Mouse (Mus musculus) layer of hippocampus, adult 8-10 months (tissue): Measurements from ENCODE around the gene Myh10. TPM values are rescaled to one million over a fixed set of nuclear protein-coding genes. Genes with fewer than 3 reads are reported as not detected.

Source experiments
- DNase-seq, 2 experiments: peaks; one replicate each; pipeline ENCODE4 v3.0.0; 2022; ENCODE audit warnings: low spot score in 2 of 2
- total RNA-seq, 4 experiments: library from RNA; stranded (reverse); gene quantifications; 2 replicates each; pipeline ENCODE4 v1.2.4; 2022

Myh10 gene
- total RNA-seq = 100 to 1,000 TPM; 139 to 165 (median 152) TPM

DNA sequence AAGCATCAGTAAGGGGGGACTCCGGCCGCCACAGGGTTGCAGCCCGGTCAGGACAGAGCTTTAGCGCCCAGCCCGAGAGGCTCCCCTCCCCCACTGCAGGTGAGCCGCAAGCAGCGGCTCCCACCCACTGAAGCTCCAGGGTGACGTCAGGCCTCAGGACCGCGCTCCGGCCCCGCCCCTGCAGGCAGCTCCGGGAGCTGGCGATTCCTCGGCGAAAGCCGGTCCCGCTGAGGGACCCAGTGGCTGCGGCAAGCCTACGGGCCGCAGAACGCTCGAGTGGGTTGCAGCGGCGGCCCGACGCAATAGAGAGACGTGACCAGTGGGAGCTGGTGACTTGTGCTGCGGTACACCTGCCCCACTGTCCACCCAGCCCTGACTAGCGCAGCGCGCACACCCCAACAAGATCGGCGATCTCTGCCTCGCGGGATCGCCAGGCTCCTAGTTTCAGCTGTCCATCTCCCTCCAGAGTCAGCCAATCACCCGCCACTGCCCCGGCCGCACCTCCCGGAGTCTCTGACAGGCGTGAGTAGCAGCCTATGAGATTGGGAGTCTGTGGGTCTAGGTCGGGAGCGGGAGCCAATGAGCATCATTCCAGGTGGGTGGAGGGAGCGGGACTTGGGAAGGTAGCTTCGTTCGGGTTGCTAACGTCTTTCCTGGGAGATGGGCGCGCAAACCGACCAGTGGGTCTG, at the start of gene Myh10:
Gene Myh10, plus strand, starts transcription at position 239 of the 689 bp plus-strand sequence.
- peak; percentile 99 for DNase-seq

DNA sequence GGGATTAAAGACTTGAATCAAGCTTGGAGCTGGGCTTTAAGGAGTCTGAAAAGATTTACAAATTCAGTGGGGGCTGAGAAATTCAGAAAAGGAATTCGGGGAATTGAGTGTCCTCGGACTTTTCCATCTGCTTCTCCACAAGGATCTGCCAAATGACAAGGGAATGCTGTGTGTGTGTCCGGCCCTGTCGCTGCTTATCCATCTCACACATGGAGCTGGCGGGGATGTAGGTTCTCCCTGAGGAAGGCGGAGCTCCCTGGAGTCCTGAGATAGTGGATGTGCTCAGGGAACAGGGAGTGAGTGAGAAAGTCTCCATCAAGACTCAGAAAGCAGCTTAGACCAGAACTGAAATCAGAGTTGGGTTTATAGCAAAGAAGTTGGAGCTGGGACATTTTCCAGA, 46.6 kb upstream of the Myh10 start:
- DNase-seq = no peak

DNA sequence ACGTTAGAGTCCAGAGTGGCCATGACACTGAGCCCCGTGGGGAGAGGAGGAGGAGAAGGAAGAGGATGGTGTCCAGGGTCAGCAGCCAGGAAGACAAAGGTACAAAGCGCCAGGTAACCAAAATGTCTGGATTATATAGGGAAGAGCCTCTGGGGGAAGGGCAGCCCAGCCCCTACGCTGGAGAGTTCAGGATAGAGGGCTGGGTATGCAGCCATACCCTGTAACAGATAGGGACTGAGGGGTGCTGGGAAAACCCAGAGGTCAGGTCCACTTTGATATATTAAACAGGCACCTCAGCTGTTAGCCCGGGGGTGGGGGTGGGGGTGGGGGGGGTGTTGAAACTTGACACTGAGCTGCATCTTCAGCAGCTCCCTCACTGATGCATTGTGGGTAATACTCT, 43.6 kb upstream of the Myh10 start:
- no peak for DNase-seq

DNA sequence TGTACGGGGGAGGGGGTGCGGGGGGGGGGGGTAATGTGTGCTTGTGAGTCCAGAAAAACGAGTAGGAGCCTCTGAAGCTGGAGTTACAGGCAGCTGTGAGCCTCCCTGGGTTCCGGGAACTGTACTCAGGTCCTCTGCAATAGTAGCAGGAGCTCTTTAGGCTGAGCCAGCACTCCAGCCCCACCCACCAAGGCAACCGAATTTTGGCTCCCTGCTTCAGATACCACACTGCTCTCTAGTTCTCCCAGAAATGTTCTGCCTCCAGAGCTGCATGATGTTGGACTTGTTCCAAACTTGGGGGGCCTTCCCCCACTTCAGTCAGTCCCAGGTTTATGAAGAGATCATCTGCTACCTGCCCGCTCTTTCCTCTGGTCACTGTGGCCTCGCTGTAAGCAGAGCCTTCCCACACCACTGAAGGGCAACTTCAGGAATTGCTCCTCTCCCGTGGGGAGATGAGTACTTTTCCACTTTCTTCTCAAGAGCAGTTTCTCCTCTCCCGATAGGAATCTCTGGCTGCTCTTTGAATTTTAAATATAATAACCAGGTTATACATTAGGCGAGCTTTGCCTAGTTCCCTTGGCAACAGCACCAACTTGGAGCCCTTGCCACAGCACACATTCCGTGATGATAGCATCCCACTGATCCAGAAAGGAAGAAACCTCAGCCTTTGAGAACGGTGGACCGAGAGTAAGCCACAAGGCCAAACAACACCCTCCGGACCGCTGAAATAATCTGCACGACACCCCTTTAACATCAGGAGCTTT, 42.8 kb upstream of the Myh10 start:
- DNase-seq = no peak

DNA sequence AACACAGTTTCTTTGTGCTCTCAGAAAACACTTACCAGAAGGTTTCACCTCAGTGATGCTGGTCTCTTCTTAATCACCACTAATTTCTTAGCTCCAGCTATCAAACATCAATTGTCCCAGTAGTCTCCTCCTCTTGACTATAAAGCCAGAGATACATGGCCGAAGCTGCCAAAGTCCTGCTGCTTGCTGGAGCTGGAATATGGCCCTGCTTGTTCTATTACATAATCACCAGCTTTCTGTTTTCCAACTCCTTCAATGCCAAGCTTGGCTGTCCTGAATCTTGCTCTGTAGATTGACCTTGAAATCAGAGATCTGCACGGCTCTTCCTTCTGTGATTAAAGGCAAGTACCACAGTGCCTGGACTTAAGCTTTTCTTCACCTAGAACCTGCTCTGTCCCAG, 39.8 kb upstream of the Myh10 start:
- no peak for DNase-seq

DNA sequence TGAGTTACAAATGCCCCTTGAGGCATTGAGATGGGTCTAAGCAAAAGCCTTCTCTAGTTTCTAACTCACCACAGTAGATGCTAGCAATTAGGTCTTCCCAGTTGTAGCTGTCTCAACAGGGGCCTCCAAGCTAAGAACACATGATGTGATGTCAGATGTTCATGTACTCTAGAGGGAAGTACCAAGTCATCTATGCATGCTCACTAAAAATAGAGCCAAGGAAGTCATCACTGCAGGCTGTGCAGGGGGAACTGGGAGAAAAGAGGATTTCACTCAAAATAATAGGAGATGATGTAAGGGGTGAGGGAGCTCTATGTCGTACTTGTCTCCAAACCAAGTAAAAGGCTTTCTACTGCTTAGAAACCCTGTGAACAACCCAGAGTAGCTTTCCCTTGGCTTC, 35.8 kb upstream of the Myh10 start:
- DNase-seq = no peak

DNA sequence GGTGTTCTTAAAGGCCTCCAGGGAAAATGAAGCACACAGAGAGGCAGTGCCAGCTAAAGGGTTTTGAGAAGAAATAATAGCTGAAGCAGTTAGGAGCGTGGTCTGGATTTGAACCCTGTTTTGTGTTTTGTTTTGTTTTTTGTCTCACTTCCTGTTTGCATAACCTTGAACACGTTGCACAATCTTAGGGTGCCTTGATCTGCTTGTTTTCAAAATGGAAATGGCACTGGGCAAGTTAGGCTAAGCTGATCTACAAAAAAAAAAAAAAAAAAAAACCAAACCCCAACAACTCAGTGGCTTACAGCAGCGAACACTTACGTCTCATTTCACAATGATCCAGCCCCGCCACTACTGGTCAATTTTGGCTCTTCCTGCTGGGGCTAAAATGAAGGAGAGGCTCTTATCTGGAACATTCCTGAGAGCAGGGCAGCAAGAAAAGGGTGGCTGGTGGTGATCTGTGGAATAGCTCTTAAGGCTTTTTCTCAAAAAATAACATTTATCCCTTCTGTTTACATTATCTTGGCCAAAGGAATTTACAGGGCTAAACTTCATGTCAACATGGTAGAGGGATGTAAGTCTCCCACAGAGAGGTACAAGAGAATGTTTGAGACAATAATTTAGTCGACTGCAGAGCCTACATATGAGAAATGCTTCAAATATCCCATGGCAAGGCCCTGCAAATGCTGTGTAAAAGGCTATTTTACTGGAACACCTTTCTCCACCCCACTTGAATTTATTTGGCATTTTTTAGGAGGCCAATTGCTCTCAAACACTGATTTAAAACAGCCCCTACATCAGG, 34.3 kb upstream of the Myh10 start:
- DNase-seq = no peak

DNA sequence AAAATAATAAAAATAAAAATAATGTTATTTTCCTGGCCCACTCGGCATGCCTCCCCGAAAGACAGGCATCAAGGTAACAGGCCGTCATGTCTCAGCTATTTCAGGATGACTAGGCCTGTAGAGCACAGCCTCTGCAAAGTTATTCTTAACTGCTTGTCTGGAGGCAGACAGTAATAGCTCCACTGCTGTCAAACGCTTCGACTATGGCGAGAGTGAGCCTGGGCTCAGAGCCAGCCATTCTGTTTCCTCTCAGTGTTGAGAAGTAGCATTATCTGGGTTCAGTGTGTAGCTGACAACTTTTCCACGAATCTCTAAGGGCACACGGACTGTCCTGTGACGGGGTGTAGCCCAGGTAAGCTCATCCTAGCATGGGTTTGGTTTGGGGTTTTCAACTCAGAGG, 33.5 kb upstream of the Myh10 start:
- DNase-seq = peak; percentile 84 to 87

DNA sequence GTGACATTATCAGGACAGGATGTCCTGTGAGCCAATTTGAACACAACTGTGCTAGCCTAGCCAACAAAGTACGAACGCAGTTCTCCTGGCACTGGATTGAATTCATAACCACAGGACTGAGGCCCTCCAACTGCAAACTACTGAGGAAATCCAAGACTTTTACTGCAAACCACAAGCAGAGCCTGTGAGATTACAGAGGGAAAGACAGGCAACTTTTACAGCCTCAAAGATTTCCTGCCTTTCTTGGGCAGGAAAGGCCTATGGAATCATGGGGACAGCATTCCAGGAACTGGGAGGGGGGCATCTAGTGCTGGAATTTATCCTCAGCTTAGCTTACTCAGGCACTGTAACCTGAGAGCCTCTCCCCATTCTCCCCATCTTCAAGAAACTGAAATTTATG, 26.0 kb upstream of the Myh10 start:
- DNase-seq = no peak

DNA sequence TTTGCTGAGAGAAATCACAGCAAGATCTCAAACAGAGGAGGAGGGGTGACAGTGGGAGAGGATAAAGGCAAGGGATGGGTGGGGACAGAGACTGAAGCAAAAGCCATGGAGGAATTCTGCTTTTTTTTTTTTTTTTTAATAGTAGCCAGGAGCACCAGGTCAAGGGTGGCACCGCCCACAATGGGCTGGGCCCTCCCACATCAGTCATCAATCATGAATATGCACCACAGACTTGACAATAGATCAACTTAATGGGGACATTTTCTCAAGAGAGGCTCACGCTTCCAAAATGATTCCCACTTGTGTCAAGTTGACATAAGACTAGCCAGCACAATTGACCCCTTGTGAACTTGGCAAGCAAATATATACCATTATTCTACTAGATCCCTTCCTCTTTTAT, 25.1 kb upstream of the Myh10 start:
- no peak for DNase-seq

DNA sequence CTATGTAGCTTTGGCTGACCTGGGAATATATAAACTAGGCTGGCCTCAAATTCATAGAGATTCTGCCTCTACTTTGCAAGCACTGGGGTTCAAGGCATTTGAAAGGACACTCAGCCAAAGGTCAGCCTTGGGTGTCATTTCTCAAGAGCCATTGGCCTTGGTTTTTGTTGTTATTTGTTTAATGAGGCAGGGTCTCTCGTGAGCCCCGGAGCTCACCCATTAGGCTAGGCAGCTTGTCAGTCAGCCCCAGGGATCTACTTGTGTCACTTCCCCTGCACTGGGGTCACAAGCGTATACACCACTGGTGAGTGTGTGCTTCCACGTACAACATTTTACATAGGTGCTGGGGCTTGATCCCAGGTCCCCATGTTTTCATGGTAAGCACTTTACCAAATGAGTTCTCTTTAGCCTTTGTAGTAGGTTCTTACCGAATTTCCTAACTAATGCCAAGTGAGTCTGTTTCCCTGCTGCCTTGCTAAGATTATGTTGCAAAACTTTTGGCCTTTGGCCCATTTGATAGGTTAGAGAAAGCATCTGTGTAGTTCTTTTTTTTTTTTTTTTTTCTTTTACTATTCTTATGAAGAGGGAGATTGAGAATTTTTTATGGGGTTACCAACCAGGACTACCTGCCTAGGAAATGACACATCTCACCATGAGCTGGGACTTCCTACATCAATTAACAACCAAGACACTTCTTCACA, 18.9 kb upstream of the Myh10 start:
- no peak for DNase-seq

DNA sequence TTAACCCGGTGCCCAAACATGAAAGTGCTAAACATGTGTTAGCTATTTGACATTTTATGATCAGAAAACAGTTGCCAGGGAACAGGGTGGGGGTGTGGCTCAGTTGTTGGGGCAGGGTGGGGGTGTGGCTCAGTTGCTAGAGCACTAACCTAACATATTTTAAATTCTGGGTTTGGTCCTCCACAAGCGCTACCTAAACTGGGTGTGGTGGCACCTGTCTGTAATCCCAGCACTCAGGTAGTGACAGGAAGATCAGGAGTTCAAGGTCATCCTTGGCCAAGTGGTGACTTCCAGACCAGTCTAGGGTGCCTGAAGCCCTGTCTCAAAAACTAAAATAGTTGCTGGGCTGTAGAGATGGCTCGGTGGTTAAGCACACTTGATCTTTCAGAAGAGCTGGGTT, 17.3 kb upstream of the Myh10 start:
- DNase-seq = no peak

DNA sequence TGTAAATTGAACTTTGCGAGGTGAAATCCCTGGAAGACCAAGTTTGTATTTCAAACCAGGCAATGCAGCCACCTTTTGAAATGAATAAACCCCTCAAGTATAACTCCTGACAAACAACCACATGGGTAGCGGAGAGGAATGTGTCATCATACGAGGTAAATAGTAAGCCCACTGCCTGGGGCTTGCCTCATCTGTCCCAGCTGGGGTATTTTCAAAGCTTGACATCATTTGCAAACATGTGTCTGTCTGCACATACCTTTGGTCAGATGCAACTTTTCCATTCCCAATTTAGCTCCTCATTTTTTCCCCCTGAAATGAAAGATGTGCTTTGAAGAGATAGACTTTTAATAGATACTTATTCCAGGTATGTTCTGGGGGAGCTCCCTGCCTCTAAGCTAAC, 16.7 kb upstream of the Myh10 start:
- no peak for DNase-seq

DNA sequence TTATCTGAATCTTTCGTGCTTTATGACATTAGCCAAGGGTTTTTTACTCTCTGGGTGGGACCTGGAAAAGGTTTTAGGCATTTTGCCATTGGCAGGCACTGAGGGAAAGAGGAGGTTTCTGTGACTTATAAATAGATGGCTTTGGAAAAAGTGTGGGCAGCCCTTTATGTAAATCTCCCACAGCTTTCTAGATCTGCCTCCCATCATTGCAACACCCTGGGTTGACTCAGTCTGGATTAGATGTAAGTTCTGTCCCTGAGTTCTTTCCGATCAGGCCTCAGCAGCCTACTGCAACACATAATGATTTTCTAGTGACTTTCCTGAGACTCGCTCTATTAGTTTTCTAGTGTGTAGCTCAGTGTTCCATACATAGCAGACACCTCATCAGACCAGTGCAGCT, 16.1 kb upstream of the Myh10 start:
- DNase-seq = peak in 1 of 2 experiments; percentile 13

DNA sequence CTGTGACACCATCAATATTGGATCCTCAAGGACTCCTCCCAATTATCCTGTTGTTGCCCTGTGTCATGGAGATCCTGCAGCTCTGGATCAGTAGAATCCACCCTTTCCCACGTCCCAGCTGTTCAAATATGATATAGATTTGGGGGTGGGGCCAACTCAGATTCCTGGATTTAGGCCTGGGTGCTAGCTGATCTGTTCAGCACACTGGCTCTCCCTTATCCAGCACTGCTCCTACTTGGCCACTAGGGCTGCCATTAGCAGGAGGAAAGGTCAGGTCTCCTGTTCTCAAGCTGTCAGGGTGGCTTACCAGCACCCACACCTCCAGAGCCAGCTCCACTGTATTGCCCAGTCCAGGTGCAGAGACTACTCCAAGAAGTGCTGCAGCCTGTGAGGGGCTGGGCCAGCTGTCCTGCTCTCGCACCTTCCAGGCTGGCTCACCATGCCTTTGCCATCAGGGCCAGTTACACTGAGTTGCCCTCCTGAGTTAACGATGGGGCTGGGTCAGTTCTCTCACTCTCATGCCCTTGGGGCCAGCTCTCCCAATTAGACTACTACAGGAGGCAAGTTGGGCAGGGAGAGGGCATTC, 10.0 kb upstream of the Myh10 start:
- no peak for DNase-seq

DNA sequence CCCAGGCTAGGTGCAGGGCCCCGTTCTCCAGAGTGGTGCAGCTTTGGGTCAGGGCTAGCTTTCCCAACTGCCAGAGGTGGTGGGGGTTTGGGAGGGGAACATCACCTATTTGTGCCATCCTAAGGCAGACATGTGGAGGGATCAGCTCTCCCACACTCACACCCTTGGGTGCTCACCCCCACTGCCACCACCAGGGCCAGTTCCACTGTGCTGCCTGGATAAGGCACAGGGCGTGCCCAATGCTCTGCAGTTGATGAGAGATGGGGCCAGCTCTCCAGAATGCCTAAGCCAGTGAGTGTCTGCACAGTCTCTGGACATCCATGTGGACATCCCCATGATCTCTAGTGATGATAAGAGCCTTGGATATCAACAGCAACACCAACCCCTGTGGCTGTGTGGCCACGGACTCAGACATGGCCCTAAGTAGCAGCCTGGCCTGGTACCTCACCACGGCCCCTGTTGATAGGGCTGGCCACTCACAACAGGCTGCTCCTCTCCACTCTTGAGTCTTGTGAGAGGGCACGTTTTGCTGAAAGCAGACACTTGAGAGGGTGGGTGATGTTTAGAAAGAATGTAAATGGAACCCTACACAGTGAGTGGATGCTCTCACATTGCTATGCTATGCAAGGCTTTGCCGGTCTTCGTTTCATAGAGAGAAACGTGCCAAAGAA, 9.1 kb upstream of the Myh10 start:
- no peak for DNase-seq

DNA sequence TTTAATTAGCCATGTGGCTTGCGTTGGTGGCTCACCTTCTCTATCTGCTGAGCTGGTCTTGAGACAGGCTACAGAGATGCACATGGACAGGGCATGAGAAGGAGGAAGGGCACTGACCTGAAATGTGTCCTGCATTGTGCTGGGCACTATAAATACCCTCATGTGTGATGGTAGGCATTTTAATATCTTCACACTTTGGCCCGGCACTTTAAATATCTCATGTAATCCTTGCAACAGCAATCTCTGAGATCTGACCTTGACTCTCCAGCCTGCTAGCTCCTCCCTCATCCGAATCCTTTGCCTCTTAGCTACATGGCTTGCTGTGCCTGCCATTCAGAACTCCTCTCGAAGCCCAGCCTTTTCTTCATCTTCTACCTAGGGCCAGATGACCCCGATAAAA, 5.4 kb upstream of the Myh10 start:
- no peak for DNase-seq

DNA sequence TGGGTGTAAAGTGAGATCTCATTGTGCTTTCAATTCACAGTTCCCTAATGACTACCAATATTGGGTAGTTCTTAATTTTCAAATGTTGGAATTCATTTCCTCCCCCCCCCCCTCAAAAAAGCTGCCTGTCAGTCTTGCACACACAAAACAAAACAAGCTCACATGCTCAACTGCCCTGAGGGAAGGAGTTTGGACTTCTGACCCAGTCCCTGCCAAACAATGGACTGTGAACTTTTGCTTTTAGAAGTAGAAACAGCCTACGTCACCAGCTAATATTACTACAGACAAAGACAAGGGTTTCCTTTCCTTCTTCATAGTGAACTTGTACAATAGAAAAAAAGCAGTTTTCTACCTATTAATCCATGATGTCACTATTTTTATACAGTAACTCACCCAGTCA, 2.1 kb upstream of the Myh10 start:
- DNase-seq = no peak

DNA sequence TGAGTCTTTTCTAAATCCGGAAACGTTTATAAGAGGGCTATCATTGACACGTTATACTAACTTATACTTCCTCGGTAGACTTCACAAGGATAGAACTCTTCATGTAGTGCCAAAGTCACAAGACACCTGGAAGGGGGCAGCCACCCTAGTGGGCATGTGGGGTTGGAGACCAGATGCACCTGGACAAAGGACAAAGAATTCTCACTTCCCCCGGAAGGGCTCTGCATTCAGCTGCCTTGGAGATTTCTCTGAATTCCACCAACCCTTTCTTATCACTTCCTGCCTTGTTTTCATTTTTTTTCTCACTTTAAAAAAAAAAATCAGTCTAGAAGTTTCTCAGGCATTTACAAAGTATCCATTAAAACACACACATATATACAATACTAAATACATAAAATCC, 894 bp upstream of the Myh10 start:
- DNase-seq = no peak

DNA sequence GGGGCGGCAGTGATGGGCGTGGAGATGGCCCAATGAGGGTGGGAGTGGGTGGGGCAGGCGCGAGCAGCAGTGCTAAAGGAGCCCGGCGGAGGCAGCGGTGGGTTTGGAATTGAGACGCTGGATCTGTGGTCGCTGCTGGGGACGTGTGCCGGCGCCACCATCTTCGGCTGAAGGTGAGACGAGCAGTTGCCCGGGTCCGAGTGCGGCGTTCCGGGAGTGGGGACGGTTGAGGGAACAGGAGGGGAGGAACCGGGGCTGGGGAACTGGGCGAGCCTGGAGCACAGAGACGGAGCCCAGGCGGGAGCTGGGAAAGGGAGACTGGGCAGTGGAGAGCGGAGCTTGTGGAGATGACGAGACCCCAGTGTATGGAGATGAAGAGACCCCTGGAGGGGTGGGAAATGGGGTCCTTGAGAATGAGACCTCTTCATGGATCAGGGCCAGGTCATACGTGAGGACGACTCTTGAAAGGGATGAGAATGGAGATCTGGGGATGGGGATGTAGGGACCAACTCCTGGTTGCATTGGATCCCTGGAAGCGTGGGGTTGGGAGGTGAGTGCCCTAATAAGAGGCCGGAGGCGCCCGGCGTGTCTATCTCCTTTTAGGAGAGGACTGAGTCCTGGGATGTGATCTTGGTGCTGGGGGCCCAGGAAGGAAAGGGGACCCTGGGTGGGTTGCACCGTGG, 792 bp downstream of the Myh10 start:
- no peak for DNase-seq
